Mouse (Mus musculus) lung, postnatal 10 days (tissue): ENCODE data around the gene Deaf1.

ENCODE experiments used
- DNase-seq: peaks from one replicate; pipeline ENCODE4 v3.0.0; 2021

Deaf1 gene

GRCm38 (mm10) chr7:141294479-141294878 lies 33.0 kb downstream of the Deaf1 start:
- no peak for DNase-seq

GRCm38 (mm10) chr7:141293852-141294471 lies 33.5 kb downstream of the Deaf1 start:
- peak; percentile 69 for DNase-seq

GRCm38 (mm10) chr7:141292583-141293388 lies 34.7 kb downstream of the Deaf1 start:
- no peak for DNase-seq

GRCm38 (mm10) chr7:141291921-141292582 lies 35.4 kb downstream of the Deaf1 start, which contains the start of gene Drd4:
Gene Drd4 (plus strand): TSS chr7:141292006.
- DNase-seq = peak; percentile 35

- DNase-seq = no peak
Measured at GRCm38 (mm10) chr7:141288042-141288441, 39.4 kb downstream of the Deaf1 start.

GRCm38 (mm10) chr7:141282756-141283155 lies 44.7 kb downstream of the Deaf1 start:
- no peak for DNase-seq

- DNase-seq = no peak
Measured at GRCm38 (mm10) chr7:141281442-141281841, 46.0 kb downstream of the Deaf1 start.

GRCm38 (mm10) chr7:141278766-141279590 lies 48.5 kb downstream of the Deaf1 start, which contains the start of gene Sct:
Gene Sct (minus strand): TSS chr7:141279133.
- peak; percentile 34 for DNase-seq

GRCm38 (mm10) chr7:141277701-141278678 lies 49.5 kb downstream of the Deaf1 start:
- no peak for DNase-seq

GRCm38 (mm10) chr7:141276546-141276945 lies 50.9 kb downstream of the Deaf1 start, which contains the start of gene Cdhr5:
Gene Cdhr5 (minus strand): TSS chr7:141276786.
- DNase-seq = no peak

GRCm38 (mm10) chr7:141275356-141275755 lies 52.1 kb downstream of the Deaf1 start:
- no peak for DNase-seq

- DNase-seq = no peak
Measured at GRCm38 (mm10) chr7:141270631-141271030, 56.9 kb downstream of the Deaf1 start.

GRCm38 (mm10) chr7:141269273-141269545 lies 58.3 kb downstream of the Deaf1 start:
- no peak for DNase-seq

GRCm38 (mm10) chr7:141268466-141269272 lies 58.8 kb downstream of the Deaf1 start:
- no peak for DNase-seq

GRCm38 (mm10) chr7:141265739-141266561 lies 61.5 kb downstream of the Deaf1 start, which contains the start of gene Irf7:
Gene Irf7 (minus strand): TSS chr7:141266481.
- peak; percentile 82 for DNase-seq

- no peak for DNase-seq
Measured at GRCm38 (mm10) chr7:141265411-141265738, 62.1 kb downstream of the Deaf1 start.

GRCm38 (mm10) chr7:141264761-141265410 lies 62.6 kb downstream of the Deaf1 start:
- DNase-seq = peak; percentile 58

GRCm38 (mm10) chr7:141264041-141264700 lies 63.3 kb downstream of the Deaf1 start:
- no peak for DNase-seq

- no peak for DNase-seq
Measured at GRCm38 (mm10) chr7:141263640-141264039, 63.9 kb downstream of the Deaf1 start.
